Mouse (Mus musculus): ENCODE results near the gene Xxylt1. TPM values are rescaled to one million over a fixed set of nuclear protein-coding genes. Genes with fewer than 3 reads are reported as not detected.

Gene Xxylt1
- 10.9 TPM for polyA plus RNA-seq (2014; fragmentation: Illumina TruSeq; extraction: RNeasy Lipid Tissue Mini Kit (QIAGEN cat#74804); ENCODE audit: low read depth, low replicate concordance)

DNA sequence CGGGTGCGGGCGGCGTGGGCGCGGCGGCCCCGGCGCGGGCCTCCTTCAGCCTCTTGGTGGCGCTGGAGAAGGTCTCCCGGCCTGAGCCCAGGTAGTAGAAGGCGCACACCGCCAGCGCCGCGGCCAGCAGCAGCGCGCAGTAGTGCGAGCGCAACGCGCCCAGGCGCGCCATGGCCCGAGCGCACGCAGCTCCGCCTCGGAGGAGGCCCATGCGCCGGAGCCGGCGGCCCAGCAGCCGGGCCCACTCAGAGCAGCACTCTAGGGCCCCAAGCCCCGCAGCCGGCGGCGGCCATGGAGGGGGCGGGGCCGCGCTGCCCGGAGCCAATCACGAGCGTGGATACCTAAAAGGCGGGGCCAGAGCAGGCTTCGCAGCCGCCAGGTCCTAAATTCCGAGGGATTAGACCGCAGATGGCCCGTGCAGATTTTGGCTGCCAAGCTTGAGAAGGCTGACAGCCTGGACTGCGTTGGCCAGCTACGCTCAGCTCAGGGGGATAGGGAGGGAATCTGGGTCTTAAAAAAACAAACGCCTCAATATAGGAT lies at the start of gene Xxylt1:
Gene Xxylt1 (minus strand): TSS at position 308 of the 540 bp plus-strand sequence.

Other genes with a start within 250 kb of the Xxylt1 start
- 20.4 TPM for gene Acap2, start 119.8 kb upstream of the Xxylt1 start, polyA plus RNA-seq (2014; fragmentation: Illumina TruSeq; extraction: RNeasy Lipid Tissue Mini Kit (QIAGEN cat#74804); ENCODE audit: low read depth, low replicate concordance)
- 86.2 TPM for gene Ppp1r2, start 193.8 kb upstream of the Xxylt1 start, polyA plus RNA-seq (2014; fragmentation: Illumina TruSeq; extraction: RNeasy Lipid Tissue Mini Kit (QIAGEN cat#74804); ENCODE audit: low read depth, low replicate concordance)
- 231 TPM for gene Apod, start 233.4 kb upstream of the Xxylt1 start, polyA plus RNA-seq (2014; fragmentation: Illumina TruSeq; extraction: RNeasy Lipid Tissue Mini Kit (QIAGEN cat#74804); ENCODE audit: low read depth, low replicate concordance)

All from adipose tissue, adult 10 weeks (tissue).